Mouse (Mus musculus) inflammation-experienced regulatory T-cells (primary cell): ENCODE results near the gene Ints6l. TPM values are rescaled to one million over a fixed set of nuclear protein-coding genes. Genes with fewer than 3 reads are reported as not detected.

Experiments used
- polyA plus RNA-seq, 2 experiments: library from polyadenylated mRNA; unstranded; fragments of 100-300 nt; shearing (Covaris generic); gene quantifications; one replicate each; pipeline ENCODE4 v1.2.1; 2017

Ints6l gene
- 10 to 100 TPM; 33.5 to 36.5 TPM for polyA plus RNA-seq

DNA sequence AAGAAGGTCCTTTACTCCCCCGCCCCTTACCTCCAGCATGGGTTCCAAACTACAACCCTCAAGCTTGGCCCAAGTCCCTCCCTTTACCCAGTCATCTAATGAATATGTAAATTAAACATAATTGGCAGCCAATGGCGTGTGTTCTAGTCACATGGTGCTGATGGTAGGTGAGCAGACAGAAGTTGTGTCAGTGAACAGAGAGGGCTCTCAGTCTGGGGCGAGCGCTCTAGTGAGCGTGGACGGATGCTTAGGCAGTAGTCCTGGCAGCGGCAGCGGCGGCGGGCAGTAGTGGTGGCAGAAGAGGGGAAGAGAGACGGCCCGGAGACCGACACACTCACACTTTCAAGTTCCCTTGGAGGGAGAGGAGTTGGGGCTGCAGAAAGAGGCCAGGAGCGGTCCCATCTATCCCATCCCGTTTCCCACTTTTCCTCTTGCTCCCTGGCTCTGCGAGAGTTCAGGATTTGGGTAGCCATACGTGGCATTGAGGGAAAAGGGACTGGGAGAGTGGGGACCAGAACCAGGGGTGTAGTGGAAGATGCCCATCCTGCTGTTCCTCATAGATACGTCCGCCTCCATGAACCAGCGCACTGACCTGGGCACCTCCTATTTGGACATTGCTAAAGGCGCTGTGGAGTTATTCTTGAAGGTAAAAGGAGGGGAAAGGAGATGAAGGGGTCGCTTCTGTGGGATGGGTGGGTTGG is at the start of gene Ints6l:
Ints6l (plus strand) TSS at position 187 of the 701 bp plus-strand sequence.

DNA sequence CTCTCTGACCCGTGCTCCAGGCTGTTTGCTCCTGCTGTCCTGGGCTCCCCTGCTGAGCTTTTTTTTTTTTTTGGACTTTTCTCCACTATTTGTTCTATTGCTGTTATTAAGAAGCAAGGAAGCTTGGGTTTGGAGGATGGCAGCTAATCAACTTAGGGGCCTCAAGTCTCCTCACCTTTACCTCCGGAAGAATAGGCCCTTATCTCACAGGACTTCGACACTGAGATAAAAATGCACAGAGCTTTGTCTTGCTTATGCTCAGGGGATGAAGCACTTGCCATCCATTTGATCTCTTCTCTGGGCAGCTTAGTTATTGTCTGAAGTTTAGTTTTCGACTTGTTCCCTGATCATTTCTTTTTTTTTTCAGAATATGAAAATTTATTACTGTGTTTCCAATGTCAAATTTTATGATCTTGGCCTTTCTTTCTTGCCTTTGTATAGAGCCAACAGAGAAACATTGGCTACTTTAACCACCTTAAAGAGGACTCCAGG is 7.1 kb upstream of the Ints6l start, which contains the start of gene Gm2174:
Gm2174 (plus strand) TSS at position 442 of the 492 bp plus-strand sequence.

DNA sequence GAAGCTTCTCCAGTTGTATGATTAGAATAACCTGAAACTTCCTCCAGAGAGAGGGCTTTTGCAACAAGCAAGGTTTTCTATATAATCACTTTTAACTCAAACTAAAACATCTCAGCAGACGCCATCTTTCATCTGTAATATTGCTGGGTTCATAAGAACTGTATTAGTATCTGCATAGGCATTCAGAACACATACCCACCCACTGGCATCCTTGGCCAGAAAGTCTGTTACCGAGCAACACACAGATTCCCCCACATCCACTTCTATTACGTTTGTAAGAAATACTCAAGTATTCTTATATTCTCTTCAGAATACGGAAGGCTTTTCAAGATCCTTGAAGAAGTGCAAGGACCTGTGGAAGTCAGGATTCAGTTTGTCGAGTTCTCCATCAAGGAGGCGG is 69.8 kb downstream of the Ints6l start, which contains the start of gene Gm10477:
Gm10477 (plus strand) TSS at position 301 of the 400 bp plus-strand sequence.

DNA sequence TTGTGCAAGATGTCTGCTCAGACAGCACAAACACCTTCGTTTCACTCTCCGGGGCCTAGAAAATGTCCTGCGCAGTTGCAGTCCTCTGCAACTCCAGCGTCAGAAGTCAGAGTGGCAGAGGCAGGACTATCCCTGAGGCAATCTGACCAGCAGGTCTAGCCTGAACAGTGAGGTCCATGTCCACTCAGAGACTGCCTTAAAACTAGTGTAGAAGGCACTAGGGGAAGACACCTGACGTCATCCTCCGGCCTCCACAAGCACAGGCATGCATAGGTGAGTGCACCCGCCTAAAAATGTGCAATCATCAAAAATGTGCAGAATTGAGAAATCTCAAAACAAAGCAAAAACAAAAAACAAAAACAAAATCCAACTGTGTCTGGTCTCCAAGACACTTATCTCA is 94.8 kb downstream of the Ints6l start, which contains the start of gene Gm648:
Gm648 (minus strand) TSS at position 101 of the 400 bp plus-strand sequence.

Other genes starting within 250 kb of the Ints6l start
- gene Gm773, start 242.0 kb upstream of the Ints6l start, polyA plus RNA-seq, result not detected
- 1 to 10 TPM; 1.8 to 2.5 TPM for gene Zfp449, start 108.5 kb upstream of the Ints6l start, polyA plus RNA-seq
- 10 to 100 TPM; 10.2 to 10.7 TPM for gene Smim10l2a, start 80.3 kb upstream of the Ints6l start, polyA plus RNA-seq
- not detected for gene Gm2174, start 6.9 kb upstream of the Ints6l start, polyA plus RNA-seq
- gene Gm10477, start 69.9 kb downstream of the Ints6l start, polyA plus RNA-seq, result not detected
- gene Gm648, start 94.7 kb downstream of the Ints6l start, polyA plus RNA-seq, result not detected
- gene Mmgt1, start 143.2 kb downstream of the Ints6l start, polyA plus RNA-seq, result 10 to 100 TPM in 1 of 2 experiments, 1 to 10 TPM in 1; 8.0 to 12.3 TPM
- 10 to 100 TPM; 14.9 to 22.3 TPM for gene Slc9a6, start 154.9 kb downstream of the Ints6l start, polyA plus RNA-seq